Mouse (Mus musculus): ENCODE results near the gene Msl2.
A peak's percentile ranks its signal among the peaks of the same experiment; 100 is the strongest.

The Msl2 gene

DNA sequence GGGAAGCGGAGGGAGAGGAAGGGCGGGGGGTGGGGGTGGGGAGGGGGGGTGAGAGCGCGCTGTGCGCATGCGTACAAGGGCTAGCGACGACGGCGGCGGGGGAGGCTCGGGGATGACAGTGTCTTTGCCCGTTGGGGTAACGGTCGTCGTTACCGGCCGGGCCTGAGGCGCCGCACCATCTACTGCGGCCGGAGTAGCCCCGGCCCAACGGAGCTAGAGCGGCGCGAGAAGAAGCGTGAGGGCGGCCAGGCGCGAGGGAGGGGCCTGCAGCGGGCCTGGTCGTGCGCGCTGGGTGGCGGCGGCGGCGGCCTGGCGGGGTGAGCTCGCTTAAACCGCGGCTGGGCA lies at the start of gene Msl2:
Msl2 (plus strand) TSS at position 115 of the 345 bp plus-strand sequence.
- DNase-seq (ENCODE audit: low read depth, low spot score) = no peak

- peak; percentile 27 for DNase-seq (ENCODE audit: low read depth, low spot score)
These were observed 40.0 kb upstream of the Msl2 start for GRCm38 (mm10) chr9:101033761-101034447.

- peak; percentile 98 for DNase-seq (ENCODE audit: low read depth, low spot score)
These were observed 39.3 kb upstream of the Msl2 start, which contains the start of gene Pccb for GRCm38 (mm10) chr9:101034448-101035098. Gene Pccb, minus strand, starts transcription at chr9:101034898.

- no peak for DNase-seq (ENCODE audit: low read depth, low spot score)
These were observed 37.9 kb upstream of the Msl2 start for GRCm38 (mm10) chr9:101035836-101036596.

DNA sequence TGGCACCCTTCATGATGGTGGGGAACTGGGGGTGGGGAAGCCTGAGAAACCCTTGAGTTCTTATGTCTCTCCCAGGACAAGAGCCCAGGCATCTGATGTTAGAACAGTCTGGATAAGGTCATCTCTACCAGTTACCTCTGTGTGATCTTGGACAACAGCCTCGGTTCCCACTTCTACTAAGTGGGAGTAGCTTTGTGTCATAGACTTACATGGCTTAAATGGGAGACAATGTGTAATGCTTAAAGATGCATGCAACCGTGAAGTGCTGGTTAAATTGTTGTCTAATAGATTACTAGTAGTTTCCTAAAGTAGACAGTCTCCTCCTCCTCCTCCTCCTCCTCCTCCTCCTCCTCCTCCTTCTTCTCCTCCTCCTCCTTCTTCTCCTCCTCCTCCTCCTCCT lies 37.0 kb upstream of the Msl2 start:
- DNase-seq (ENCODE audit: low read depth, low spot score) = no peak

DNA sequence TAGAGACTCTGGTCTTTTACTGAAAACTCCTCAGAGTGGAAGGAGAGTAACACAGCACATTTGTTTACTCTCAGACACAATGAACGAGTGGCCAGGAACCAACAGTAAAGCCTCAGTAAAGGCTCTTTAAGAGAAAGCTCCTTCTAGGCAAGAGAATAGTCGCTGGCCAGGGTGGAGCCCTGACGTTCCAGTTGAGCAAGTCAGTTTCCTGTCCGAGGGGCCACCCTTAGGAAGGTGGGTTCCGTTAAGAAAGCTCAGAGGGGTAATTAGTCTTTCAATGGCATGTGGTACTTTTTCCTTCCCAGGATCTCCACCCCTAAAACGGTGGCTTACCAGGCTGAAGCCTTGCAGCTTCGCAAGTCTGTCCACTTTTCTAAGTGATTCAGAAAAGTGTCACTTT lies 36.5 kb upstream of the Msl2 start:
- no peak for DNase-seq (ENCODE audit: low read depth, low spot score)

GRCm38 (mm10) chr9:101038634-101039033 lies 35.3 kb upstream of the Msl2 start:
- no peak for DNase-seq (ENCODE audit: low read depth, low spot score)

DNA sequence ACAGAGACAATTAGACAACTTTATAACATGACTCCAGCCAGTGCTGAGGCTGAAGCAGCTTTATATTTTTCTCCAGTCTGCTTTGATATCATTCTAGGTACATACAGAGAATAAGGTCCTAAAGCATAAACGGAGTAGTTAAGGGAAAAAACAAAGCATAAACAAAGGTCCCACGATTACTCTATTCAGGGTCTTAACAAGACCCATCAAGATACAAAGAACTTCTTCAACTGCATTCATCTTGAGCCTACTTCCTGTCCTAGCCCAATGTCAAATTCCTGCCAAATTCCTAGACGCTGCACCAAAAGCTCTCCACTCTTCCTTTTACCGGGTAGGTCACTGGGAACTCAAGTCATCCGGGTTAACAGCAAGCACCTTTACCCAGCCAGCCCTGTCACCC lies 32.4 kb upstream of the Msl2 start:
- DNase-seq (ENCODE audit: low read depth, low spot score) = no peak

GRCm38 (mm10) chr9:101042249-101042648 lies 31.7 kb upstream of the Msl2 start:
- peak; percentile 37 for DNase-seq (ENCODE audit: low read depth, low spot score)

DNA sequence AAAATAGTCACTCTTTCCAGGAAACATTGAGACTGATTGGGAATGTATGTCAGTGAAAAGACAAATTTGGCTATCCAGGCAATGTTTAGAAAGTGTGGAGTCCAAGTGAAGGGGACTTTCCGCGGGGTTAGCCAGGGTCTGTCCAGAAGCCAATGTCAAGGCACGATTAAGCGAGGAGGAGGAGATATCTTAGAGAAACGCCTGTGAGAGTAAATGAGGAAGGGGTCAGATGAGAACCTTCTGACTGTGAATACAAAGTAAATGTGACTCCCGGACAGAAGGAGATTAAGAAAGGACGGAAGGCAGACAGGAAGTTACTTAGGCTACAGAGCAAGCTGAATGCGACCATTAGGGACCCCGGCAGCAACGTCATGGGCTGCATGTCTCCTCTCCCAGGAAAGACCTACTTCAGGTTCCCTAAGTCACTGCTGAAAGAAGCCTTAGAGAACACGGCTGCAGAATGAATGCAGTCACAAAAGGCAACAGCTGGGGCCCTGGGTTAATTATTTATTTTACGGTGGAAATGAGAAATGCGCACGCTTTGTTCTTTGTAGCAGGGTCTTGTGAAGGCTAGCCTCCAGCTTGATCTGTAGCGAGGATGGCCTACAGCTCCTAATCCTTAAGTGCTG lies 28.1 kb upstream of the Msl2 start:
- DNase-seq (ENCODE audit: low read depth, low spot score) = no peak

GRCm38 (mm10) chr9:101052007-101052406 lies 21.9 kb upstream of the Msl2 start:
- DNase-seq (ENCODE audit: low read depth, low spot score) = no peak

GRCm38 (mm10) chr9:101052691-101053090 lies 21.2 kb upstream of the Msl2 start:
- DNase-seq (ENCODE audit: low read depth, low spot score) = no peak

- no peak for DNase-seq (ENCODE audit: low read depth, low spot score)
These were observed 20.6 kb upstream of the Msl2 start for GRCm38 (mm10) chr9:101053279-101053678.

DNA sequence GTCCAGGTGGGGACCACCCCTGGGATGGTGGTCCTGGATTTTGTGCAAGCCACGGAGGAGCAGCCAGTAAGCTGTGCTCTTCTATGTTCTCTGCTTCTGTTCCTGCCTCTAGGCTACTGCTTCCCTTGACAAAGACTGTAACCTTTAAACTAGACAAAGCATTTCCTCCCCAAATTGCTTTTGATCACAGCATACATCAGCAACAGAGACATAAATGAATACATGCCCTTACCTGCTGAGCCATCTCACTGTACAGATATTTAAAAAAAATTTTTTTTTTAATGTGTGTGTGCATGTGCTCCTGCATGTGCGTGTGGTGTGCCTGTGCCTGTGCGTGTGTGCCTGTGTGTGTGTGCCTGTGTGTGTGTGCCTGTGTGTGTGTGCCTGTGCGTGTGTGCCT lies 16.7 kb upstream of the Msl2 start:
- DNase-seq (ENCODE audit: low read depth, low spot score) = no peak

DNA sequence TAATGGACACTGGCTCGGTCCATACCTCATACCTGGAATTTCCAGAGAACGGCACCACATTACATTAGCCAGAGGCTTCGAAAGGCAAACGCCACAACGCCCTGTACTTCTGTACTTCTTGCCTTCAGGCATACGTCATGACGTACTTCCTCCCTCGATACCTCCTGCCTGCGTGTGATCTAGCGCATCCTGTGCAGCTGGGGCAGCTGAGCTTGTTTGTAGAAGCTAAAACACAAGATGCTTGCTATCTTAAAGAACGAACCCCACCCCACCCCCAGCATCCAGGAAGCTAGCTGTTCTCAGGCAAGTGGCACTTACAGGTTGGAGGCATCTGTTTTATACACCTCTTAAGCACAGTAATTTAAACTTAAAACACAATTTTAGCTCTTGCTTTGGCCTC lies 12.9 kb upstream of the Msl2 start:
- DNase-seq (ENCODE audit: low read depth, low spot score) = no peak

GRCm38 (mm10) chr9:101062253-101062780 lies 11.6 kb upstream of the Msl2 start:
- no peak for DNase-seq (ENCODE audit: low read depth, low spot score)

DNA sequence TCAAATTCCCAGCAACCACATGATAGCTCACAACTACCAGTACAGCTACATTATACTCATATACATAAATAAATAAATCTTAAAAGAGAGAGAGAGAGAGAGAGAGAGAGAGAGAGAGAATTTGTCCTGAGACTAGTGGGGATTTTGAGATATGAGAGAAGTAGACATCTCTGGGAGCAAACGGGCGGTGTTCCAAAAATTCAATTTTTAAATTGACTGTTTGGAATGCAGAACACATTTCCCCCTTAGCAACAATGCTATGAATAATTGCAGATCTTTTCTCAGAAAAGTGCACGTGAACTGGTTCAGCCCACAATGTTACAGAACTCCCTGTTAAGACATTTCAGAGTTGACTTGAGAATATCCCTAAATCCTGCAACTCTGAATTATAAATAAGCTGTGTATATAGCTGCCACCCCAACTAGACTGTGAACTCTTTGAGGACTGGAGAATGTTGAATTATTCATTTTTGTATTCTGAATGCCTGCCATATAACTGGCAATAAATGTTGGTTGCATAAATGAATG lies 8.8 kb upstream of the Msl2 start:
- DNase-seq (ENCODE audit: low read depth, low spot score) = peak; percentile 60

DNA sequence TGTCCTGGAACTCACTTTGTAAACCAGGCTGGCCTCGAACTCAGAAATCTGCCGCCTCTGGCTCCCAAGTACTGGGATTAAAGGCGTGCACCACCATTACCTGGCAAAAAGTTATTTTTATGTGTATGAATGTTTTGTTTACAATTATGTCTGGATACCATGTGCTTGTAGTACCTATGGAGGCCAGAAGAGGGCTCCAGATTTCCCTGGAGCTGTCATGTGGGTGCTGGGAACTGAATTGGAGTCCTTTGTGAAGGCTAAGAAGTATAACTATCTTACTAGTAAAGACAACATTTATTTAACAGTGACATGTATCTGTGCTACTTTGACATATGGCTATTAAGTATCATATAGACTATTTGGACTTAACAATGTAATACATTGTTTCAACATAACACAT lies 4.1 kb upstream of the Msl2 start:
- DNase-seq (ENCODE audit: low read depth, low spot score) = no peak

- DNase-seq (ENCODE audit: low read depth, low spot score) = no peak
These were observed 1.4 kb upstream of the Msl2 start for GRCm38 (mm10) chr9:101072506-101072905.

GRCm38 (mm10) chr9:101073041-101073986 lies 587 bp upstream of the Msl2 start:
- DNase-seq (ENCODE audit: low read depth, low spot score) = peak; percentile 99
